Mouse (Mus musculus) MEL (cell line): ENCODE results near the gene Dtx4. TPM values are rescaled to one million over a fixed set of nuclear protein-coding genes. Genes with fewer than 3 reads are reported as not detected.

Experiments used
- DNase-seq: peaks from one replicate; pipeline ENCODE4 v3.0.0; 2011; ENCODE audit warnings: low read depth, low spot score
- H3K27ac ChIP-seq: 2 replicates; pipeline ENCODE4 v1.5.1; 2012; ENCODE audit warnings: low read depth, mild to moderate bottlenecking, control low read depth, low read length, moderate library complexity; ENCODE audit not compliant: control insufficient read depth
- H3K27me3 ChIP-seq, 2 experiments: fragments of 150-350 bp in 1 of 2; sonication (generic) in 1 of 2; 2 replicates each; pipeline ENCODE4 v1.6.1; 2012; ENCODE audit warnings: low read length in 2 of 2, mild to moderate bottlenecking in 2 of 2, improper control_type of control experiment in 1 of 2, moderate library complexity in 1 of 2; ENCODE audit not compliant: insufficient read depth in 2 of 2, control insufficient read depth in 1 of 2
- H3K36me3 ChIP-seq, 2 experiments: 2 replicates each; pipeline ENCODE4 v1.6.1; 2012 to 2014; ENCODE audit warnings: low read length in 2 of 2, improper control_type of control experiment in 1 of 2, inconsistent platforms in 1 of 2, mild to moderate bottlenecking in 1 of 2; ENCODE audit not compliant: insufficient read depth in 2 of 2, control insufficient read depth in 1 of 2
- H3K4me1 ChIP-seq, 2 experiments: fragments of 150-350 bp in 1 of 2; sonication (generic) in 1 of 2; 2 replicates each; pipeline ENCODE4 v1.6.1; 2012; ENCODE audit warnings: low read length in 2 of 2, improper control_type of control experiment in 1 of 2, mild to moderate bottlenecking in 1 of 2; ENCODE audit not compliant: insufficient read depth in 2 of 2, control insufficient read depth in 1 of 2
- H3K4me3 ChIP-seq, 2 experiments: fragments of 150-350 bp in 1 of 2; sonication (generic) in 1 of 2; 2 replicates each; pipeline ENCODE4 v1.5.1; 2012; ENCODE audit warnings: low read depth in 2 of 2, low read length in 2 of 2, mild to moderate bottlenecking in 2 of 2, moderate library complexity in 2 of 2, control low read depth in 1 of 2, improper control_type of control experiment in 1 of 2; ENCODE audit not compliant: control insufficient read depth in 1 of 2, insufficient read depth in 1 of 2
- H3K79me2 ChIP-seq: 2 replicates; pipeline ENCODE4 v1.6.1; 2012; ENCODE audit warnings: mild to moderate bottlenecking, low read length, moderate library complexity; ENCODE audit not compliant: control insufficient read depth, poor library complexity, insufficient read depth
- H3K9ac ChIP-seq: 2 replicates; pipeline ENCODE4 v1.6.1; 2012; ENCODE audit warnings: low read depth, mild to moderate bottlenecking, control low read depth, low read length, moderate library complexity; ENCODE audit not compliant: control insufficient read depth, poor library complexity, severe bottlenecking
- H3K9me3 ChIP-seq: fragments of 150-350 bp; sonication (generic); replicated peaks from 2 replicates; pipeline ENCODE4 v1.6.1; 2012; ENCODE audit warnings: mild to moderate bottlenecking, low read length, improper control_type of control experiment, moderate library complexity; ENCODE audit not compliant: insufficient read depth
- BHLHE40 ChIP-seq: IDR thresholded peaks from 2 replicates; pipeline ENCODE4 v1.6.1; 2012; ENCODE audit warnings: low read depth, mild to moderate bottlenecking, inconsistent platforms, low read length, improper control_type of control experiment, borderline replicate concordance
- CHD2 ChIP-seq: IDR thresholded peaks from 2 replicates; pipeline ENCODE4 v1.6.1; 2011; ENCODE audit warnings: low read length, improper control_type of control experiment
- CTCF ChIP-seq, 3 experiments: IDR thresholded peaks in 2 of 3; conservative IDR thresholded peaks in 1 of 3; 2 replicates each; pipeline ENCODE4 v1.5.1; 2011 to 2012; ENCODE audit warnings: low read length in 3 of 3, low read depth in 2 of 3, mild to moderate bottlenecking in 2 of 3, improper control_type of control experiment in 1 of 3, inconsistent platforms in 1 of 3, mixed read lengths in 1 of 3, moderate library complexity in 1 of 3; ENCODE audit not compliant: control insufficient read depth in 1 of 3, insufficient read depth in 1 of 3, poor library complexity in 1 of 3, severe bottlenecking in 1 of 3
- ELF1 ChIP-seq: IDR thresholded peaks from 2 replicates; pipeline ENCODE4 v1.6.1; 2014; ENCODE audit warnings: low read depth, mild to moderate bottlenecking, inconsistent platforms, low read length, improper control_type of control experiment, moderate library complexity
- GABPA ChIP-seq: IDR thresholded peaks from 2 replicates; pipeline ENCODE4 v1.6.1; 2012; ENCODE audit warnings: low read depth, mild to moderate bottlenecking, inconsistent platforms, low read length, improper control_type of control experiment, moderate library complexity
- MAFK ChIP-seq: IDR thresholded peaks from 2 replicates; pipeline ENCODE4 v1.6.1; 2011; ENCODE audit warnings: low read depth, mild to moderate bottlenecking, low read length, improper control_type of control experiment, borderline replicate concordance
- MAX ChIP-seq: IDR thresholded peaks from 2 replicates; pipeline ENCODE4 v1.6.1; 2011; ENCODE audit warnings: low read length, improper control_type of control experiment
- MYC ChIP-seq: IDR thresholded peaks from 2 replicates; pipeline ENCODE4 v1.6.1; 2011; ENCODE audit warnings: low read depth, mild to moderate bottlenecking, low read length, improper control_type of control experiment, moderate library complexity
- RAD21 ChIP-seq: IDR thresholded peaks from 2 replicates; pipeline ENCODE4 v1.6.1; 2011; ENCODE audit warnings: mild to moderate bottlenecking, low read depth, low read length, improper control_type of control experiment
- RCOR1 ChIP-seq: IDR thresholded peaks from 2 replicates; pipeline ENCODE4 v1.6.1; 2012; ENCODE audit warnings: low read depth, mild to moderate bottlenecking, inconsistent platforms, low read length, improper control_type of control experiment
- SMC3 ChIP-seq: IDR thresholded peaks from 2 replicates; pipeline ENCODE4 v1.6.1; 2011; ENCODE audit warnings: low read depth, low read length, improper control_type of control experiment
- TBP ChIP-seq: IDR thresholded peaks from 2 replicates; pipeline ENCODE4 v1.8.0; 2011; ENCODE audit warnings: low read depth, low read length, improper control_type of control experiment
- TCF12 ChIP-seq: IDR thresholded peaks from 2 replicates; pipeline ENCODE4 v1.6.1; 2014; ENCODE audit warnings: low read depth, mild to moderate bottlenecking, inconsistent platforms, low read length, improper control_type of control experiment, moderate library complexity
- USF1 ChIP-seq: IDR thresholded peaks from 2 replicates; pipeline ENCODE4 v1.6.1; 2014; ENCODE audit warnings: low read depth, mild to moderate bottlenecking, inconsistent platforms, low read length, improper control_type of control experiment, moderate library complexity
- USF2 ChIP-seq, 2 experiments: IDR thresholded peaks; 2 replicates each; pipeline ENCODE4 v1.6.1; 2011 to 2012; ENCODE audit warnings: improper control_type of control experiment in 2 of 2, low read length in 2 of 2, borderline replicate concordance in 1 of 2, inconsistent platforms in 1 of 2, low read depth in 1 of 2, mild to moderate bottlenecking in 1 of 2; ENCODE audit not compliant: insufficient read depth in 1 of 2
- ZKSCAN1 ChIP-seq: IDR thresholded peaks from 2 replicates; pipeline ENCODE4 v1.6.1; 2012; ENCODE audit warnings: low read depth, mild to moderate bottlenecking, inconsistent platforms, low read length, improper control_type of control experiment, moderate library complexity
- ZMIZ1 ChIP-seq: IDR thresholded peaks from 2 replicates; pipeline ENCODE4 v1.6.1; 2012; ENCODE audit warnings: low read depth, mild to moderate bottlenecking, inconsistent platforms, low read length, improper control_type of control experiment, moderate library complexity
- polyA plus RNA-seq, 2 experiments: library from polyadenylated mRNA; stranded (reverse) in 1 of 2; unstranded in 1 of 2; fragments of >175 nt in 1 of 2; fragments of >200 nt in 1 of 2; gene quantifications; 2 replicates each; pipeline versions ENCODE4 v1.2.1 to v1.2.4; 2012; ENCODE audit warnings: low replicate concordance in 2 of 2, low read depth in 1 of 2; ENCODE audit not compliant: insufficient read length in 2 of 2, insufficient read depth in 1 of 2, missing spikeins in 1 of 2
- total RNA-seq: library from RNA; depleted of rRNA; stranded (reverse); fragments of 300-350 nt; gene quantifications from 2 replicates; pipeline ENCODE4 v1.2.3, GENCODE M21; 2012

Gene Dtx4
- total and polyA plus RNA-seq, 3 experiments: 2.2 to 8.8 TPM; not detected in 1

DNA sequence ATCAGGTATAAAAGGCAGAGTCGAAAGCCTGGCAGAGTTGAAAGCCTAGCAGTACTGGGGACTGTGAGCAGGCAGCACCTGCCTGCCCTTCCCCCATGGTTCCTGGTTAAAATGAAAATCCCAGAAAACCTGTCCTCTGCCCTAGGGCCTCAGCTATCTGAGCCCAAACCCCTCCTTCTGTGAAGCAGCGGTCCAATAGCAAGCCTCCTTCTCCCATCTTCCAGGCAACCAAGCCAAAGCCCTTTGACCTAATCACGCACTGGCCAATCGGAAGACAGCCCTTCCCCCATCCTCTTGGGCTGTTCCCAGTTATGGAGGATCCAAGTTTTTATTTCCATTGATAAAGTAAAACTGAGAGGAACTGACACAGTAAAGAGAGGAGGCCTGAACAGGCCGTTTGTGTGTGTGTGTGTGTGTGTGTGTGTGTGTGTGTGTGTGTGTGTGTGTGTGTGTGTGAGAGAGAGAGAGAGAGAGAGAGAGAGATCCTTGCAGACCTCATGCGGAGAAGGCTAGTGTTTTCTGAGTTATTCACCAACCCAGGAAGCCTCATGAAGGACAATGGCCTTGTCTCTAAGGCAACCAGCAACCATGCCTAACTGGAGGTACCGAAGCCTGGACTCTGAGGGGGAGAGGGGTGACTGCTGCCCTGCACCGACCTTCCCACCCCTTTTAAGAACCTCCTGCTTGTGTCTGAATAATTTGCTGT is 12.1 kb downstream of the Dtx4 start:
- Histone ChIP-seq H3K27ac (no peak overlapping the region), H3K4me3 (no peak overlapping the region), H3K79me2 (no peaks in the 10 kb centered on the region), H3K36me3 (peaks cover 0 to 7% of the 10 kb centered on the region in 2 experiments; a peak in 2 of 4 replicates), H3K4me1 (peaks cover 0 to 14% of the 10 kb centered on the region in 2 experiments; a peak in 2 of 4 replicates), H3K9me3 (no peaks in the 10 kb centered on the region), H3K9ac (no peak overlapping the region), H3K27me3 (no peaks in the 10 kb centered on the region)
- DNase-seq: no peak
- TF ChIP-seq CHD2 (no peak), TCF12 (no peak), GABPA (no peak), TBP (no peak), ZKSCAN1 (no peak), RCOR1 (no peak)

DNA sequence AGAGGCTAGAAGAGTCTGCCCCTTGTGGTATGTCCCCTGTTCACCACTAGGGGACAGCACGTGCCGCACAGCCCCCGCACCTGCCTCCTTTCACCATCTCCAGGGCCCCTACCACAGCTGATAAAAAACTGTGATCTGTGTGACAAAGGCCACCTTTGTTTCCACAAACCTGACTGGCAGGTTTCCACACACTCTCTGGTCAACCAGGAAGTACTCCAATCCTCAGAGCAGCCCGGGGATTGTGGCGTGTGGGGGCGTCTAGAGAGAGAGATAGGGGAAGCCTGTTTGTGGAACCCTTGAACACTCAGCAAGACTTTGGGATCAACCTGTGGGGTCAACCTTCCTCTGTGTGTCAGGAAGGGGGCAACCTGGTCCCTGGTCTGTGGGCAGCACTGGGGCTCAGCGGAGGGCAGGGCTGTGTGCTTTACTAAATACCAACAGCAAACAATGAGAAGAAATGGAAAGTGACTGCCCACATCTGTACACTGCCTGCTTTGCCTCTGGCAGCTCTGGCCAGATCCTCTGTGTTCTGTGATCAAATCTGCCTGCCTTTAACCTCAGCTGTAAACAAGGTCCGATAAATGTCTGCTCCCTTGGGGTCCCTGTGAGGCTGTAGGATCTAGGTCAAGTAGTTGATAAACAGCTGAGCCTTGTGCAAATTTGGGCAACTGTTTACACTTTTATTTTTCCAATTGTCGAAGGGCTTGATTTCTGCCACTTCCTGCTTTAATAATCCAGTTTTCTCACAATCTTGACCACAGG is 12.9 kb downstream of the Dtx4 start:
- Histone ChIP-seq H3K27me3 (no peaks in the 10 kb centered on the region), H3K9me3 (no peaks in the 10 kb centered on the region), H3K36me3 (peaks cover 0 to 4% of the 10 kb centered on the region in 2 experiments; a peak in 2 of 4 replicates), H3K79me2 (no peaks in the 10 kb centered on the region), H3K9ac (no peak overlapping the region), H3K4me3 (0 out of 4 replicates have a peak overlapping the region, but pooled peaks of 1 of the 2 experiments have one; percentile 14), H3K4me1 (peaks cover 0 to 11% of the 10 kb centered on the region in 2 experiments; a peak in 2 of 4 replicates), H3K27ac (no peak overlapping the region)
- peak; percentile 73 to 90 (median 81) for TF ChIP-seq CTCF (IDR thresholded peaks at IDR 0.05 in 2 of 3, conservative IDR thresholded peaks at IDR 0.05 in 1 of 3; ENCODE audit: control insufficient read depth in 1 of 3, insufficient read depth in 1 of 3, low read depth in 2 of 3, low read length in 3 of 3, poor library complexity in 1 of 3, severe bottlenecking in 1 of 3)
- TF ChIP-seq USF1: peak; percentile 36; the same call in 1 of the 2 replicates
- no peak for TF ChIP-seq MAFK
- TF ChIP-seq RAD21: peak; percentile 16
- no peak for TF ChIP-seq GABPA
- TF ChIP-seq ZMIZ1: no peak
- no peak for TF ChIP-seq MYC
- TF ChIP-seq BHLHE40: peak; percentile 79
- 0 out of 2 replicates have a peak, but pooled peaks have one; percentile 16 for TF ChIP-seq MAX
- TF ChIP-seq USF2 (IDR thresholded peaks at IDR 0.05; ENCODE audit: borderline replicate concordance in 1 of 2, insufficient read depth in 1 of 2, low read depth in 1 of 2, low read length in 2 of 2): no peak
- no peak for TF ChIP-seq ELF1
- TF ChIP-seq SMC3: peak; percentile 45
- peak; percentile 54 for DNase-seq
